Mouse (Mus musculus) olfactory bulb, adult 2 months (tissue): ENCODE measurements around the gene Cep135.

Source experiments
- CTCF ChIP-seq: fragments of 200-500 bp; IDR thresholded peaks from 2 replicates; pipeline ENCODE4 v1.5.1; 2012; ENCODE audit warnings: low read depth, mild to moderate bottlenecking, low read length, moderate library complexity; ENCODE audit not compliant: insufficient read depth
- POLR2A ChIP-seq: fragments of 200-500 bp; IDR thresholded peaks from 2 replicates; pipeline ENCODE4 v1.6.1; 2012; ENCODE audit warnings: mild to moderate bottlenecking, low read depth, low read length, moderate library complexity; ENCODE audit not compliant: insufficient read depth

GRCm38 (mm10) chr5:76591885-76592284, 3.4 kb downstream of the Cep135 start:
- TF ChIP-seq CTCF = no peak
- no peak for TF ChIP-seq POLR2A
